Mouse (Mus musculus): ENCODE results near the gene Lmf2. TPM values are rescaled to one million over a fixed set of nuclear protein-coding genes. Genes with fewer than 3 reads are reported as not detected.

The Lmf2 gene
- total RNA-seq, 2 experiments from 2014 or later: 21.0 to 21.8 TPM

- intact Hi-C loops (cut with DNase I): loop anchor here (2.0 kb wide), 1 partner anchor 19 kb away; the partner anchor contains the start of genes Lmf2 and Ncaph2
- DNase-seq (ENCODE audit: low spot score in 2 of 2): peak; percentile 93
These were observed 18.3 kb upstream of the Lmf2 start, which contains the start of gene Sco2 for GRCm38 (mm10) chr15:89373762-89374248. Gene Sco2 (minus strand): TSS chr15:89373846.

- peak; percentile 81 to 83 for DNase-seq (ENCODE audit: low spot score in 2 of 2)
- intact Hi-C loops (cut with DNase I): loop anchor here (2.0 kb wide), 1 partner anchor 18 kb away; the partner anchor contains the start of genes Lmf2 and Ncaph2
These were observed 17.7 kb upstream of the Lmf2 start for GRCm38 (mm10) chr15:89373027-89373761.

GRCm38 (mm10) chr15:89372536-89372935 is 17.1 kb upstream of the Lmf2 start:
- intact Hi-C loops (cut with DNase I): loop anchor here (2.0 kb wide), 1 partner anchor 18 kb away; the partner anchor contains the start of genes Lmf2 and Ncaph2
- no peak for DNase-seq (ENCODE audit: low spot score in 2 of 2)

DNA sequence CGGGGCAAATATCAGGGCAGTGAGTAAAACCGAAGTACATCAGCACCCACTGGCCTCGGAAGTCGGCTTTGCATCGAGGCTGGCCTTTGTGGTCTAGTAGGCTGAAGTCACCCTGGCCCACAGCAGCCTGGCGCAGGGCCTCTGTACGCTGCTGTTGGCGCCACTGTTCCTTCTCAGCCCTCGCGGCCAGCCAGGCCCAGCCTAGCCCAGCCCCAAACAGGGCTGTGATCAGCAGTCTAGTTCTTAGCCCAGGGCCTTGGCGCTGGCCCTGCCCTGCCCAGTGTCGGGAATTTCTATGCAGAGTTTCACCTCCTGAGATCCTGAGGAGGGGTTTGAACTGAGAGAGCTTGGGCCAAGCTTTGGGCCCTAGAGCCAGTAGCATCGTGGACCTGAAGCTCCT is 16.6 kb upstream of the Lmf2 start:
- no peak for DNase-seq (ENCODE audit: low spot score in 2 of 2)
- intact Hi-C loops (cut with DNase I): loop anchor here (2.0 kb wide), 1 partner anchor 17 kb away; the partner anchor contains the start of genes Lmf2 and Ncaph2

- intact Hi-C loops (cut with DNase I): no loop called here
- no peak for DNase-seq (ENCODE audit: low spot score in 2 of 2)
These were observed 9.7 kb upstream of the Lmf2 start for GRCm38 (mm10) chr15:89365141-89365551.

- intact Hi-C loops (cut with DNase I): no loop called here
- DNase-seq (ENCODE audit: low spot score in 2 of 2): no peak
These were observed 7.6 kb upstream of the Lmf2 start for GRCm38 (mm10) chr15:89363051-89363450.

DNA sequence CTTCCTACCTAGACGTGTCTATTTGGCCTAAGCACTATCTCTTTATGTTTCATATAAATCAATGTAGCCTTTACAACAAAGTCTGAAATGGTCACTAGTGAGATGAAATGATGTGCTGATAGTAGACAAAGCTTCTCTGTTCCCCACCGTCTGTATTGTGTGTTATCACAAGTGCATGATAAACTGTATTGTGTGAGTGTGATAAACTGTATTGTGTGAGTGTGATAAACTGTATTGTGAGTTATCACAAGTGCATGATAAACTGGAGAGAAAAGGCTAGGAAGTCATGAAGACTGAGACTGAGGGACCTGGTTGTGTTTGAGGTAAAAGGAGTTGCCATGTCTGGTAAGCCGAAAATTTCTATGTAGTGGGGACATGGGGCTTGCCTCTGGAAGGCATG is 3.3 kb upstream of the Lmf2 start:
- intact Hi-C loops (cut with DNase I): loop anchor here (5.0 kb wide), 1 partner anchor 236 kb away; the partner anchor contains the start of gene Tubgcp6
- no peak for DNase-seq (ENCODE audit: low spot score in 2 of 2)

- peak; percentile 60 to 67 for DNase-seq (ENCODE audit: low spot score in 2 of 2)
- intact Hi-C loops (cut with DNase I): loop anchor here (5.0 kb wide), 1 partner anchor 234 kb away; the partner anchor contains the start of gene Tubgcp6
These were observed 913 bp upstream of the Lmf2 start for GRCm38 (mm10) chr15:89356372-89356771.

- no peak for DNase-seq (ENCODE audit: low spot score in 2 of 2)
- intact Hi-C loops (cut with DNase I): loop anchor here (2.0 kb wide), 2 partner anchors 18 to 40 kb away; partner anchors contain the start of genes Sbf1 and Sco2
These were observed 1.0 kb downstream of the Lmf2 start for GRCm38 (mm10) chr15:89354455-89354854.

- intact Hi-C loops (cut with DNase I): loop anchor here (2.0 kb wide), 2 partner anchors 19 to 39 kb away; partner anchors contain the start of genes Sbf1 and Sco2
- no peak for DNase-seq (ENCODE audit: low spot score in 2 of 2)
These were observed 1.6 kb downstream of the Lmf2 start for GRCm38 (mm10) chr15:89353837-89354236.

DNA sequence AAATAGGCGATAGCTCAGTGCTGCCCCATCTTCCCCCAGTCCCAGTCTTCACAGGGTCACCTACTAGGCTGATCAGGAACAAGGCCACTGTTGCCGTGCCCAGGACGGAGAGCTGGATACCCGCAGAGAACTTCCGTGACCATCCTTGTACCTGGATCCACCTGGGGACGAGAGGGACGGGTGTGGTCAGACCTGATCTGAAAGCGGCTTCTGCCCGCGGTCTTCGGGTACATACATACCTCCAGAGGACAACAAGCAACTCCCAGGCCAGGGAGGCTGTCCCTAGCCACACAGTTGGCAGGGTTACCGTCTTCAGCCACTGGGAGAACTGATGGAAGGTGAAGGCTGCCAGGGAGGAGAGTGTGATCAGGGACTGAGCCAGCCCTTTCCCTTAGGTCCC is 2.7 kb downstream of the Lmf2 start:
- intact Hi-C loops (cut with DNase I): no loop called here

GRCm38 (mm10) chr15:89352054-89352453 is 3.4 kb downstream of the Lmf2 start:
- intact Hi-C loops (cut with DNase I): no loop called here
- no peak for DNase-seq (ENCODE audit: low spot score in 2 of 2)

More for the DNA sequence above, 2.7 kb downstream of the Lmf2 start:
- DNase-seq (ENCODE audit: low spot score in 2 of 2): no peak

DNA sequence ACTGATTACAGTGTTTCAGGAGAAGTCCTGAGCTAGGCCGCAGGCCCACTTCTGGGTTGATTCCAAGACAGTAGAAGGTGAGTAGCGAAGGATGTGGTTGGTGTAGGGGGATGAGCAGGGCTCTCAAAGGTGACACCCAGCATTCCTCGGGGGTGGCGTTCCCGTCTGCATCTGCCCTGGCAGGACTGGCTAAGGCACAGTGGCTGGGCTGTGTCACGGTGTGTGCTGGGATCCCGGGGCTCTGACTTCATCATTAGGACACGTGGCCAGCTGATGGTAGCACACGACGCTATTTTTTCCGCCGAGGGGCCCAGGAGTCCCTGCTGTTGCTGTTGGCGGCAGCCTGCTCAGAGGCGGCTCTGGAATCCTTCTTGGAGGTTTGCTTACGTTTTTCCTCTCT is 4.2 kb downstream of the Lmf2 start:
- no peak for DNase-seq (ENCODE audit: low spot score in 2 of 2)
- intact Hi-C loops (cut with DNase I): no loop called here

DNA sequence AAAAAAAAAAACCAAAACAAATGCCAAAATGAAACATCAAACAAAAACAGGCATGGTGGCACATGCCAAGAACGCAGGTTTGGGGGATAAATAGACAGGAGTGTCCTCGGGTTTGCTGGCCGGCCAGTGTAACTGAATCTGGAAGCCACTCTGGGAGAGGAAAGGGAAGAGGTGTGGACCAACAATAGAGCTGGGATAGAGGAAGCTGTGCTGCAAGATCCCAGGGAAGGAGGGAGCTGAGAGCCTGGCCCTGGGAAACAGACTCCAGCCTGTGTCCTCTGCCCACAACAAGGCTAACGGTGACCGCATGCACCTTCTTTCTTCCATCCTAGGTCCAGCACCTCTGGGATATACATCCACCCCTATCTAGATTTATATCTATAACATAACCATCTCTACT is 5.0 kb downstream of the Lmf2 start:
- intact Hi-C loops (cut with DNase I): no loop called here
- DNase-seq (ENCODE audit: low spot score in 2 of 2): no peak

GRCm38 (mm10) chr15:89343325-89343724 is 12.1 kb downstream of the Lmf2 start:
- no peak for DNase-seq (ENCODE audit: low spot score in 2 of 2)
- intact Hi-C loops (cut with DNase I): no loop called here

DNA sequence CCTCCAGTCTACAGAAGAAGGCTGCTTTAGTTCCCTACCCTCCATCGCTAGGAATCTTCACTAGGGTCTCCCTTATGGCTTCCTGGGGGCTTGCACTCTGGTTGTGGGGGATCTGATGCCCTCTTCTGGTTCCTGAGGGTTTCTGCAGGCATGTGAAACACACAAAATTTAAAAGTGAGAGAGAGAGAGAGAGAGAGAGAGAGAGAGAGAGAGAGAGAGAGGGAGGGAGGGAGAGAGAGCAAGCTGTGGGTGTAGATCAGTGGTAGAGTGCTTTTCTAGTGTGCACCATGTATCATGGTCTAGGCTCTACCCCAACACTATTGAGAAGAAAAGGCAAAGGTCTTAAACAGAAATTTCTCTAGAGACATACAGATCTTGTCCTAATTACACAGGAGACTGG is 13.8 kb downstream of the Lmf2 start:
- intact Hi-C loops (cut with DNase I): no loop called here
- DNase-seq (ENCODE audit: low spot score in 2 of 2): no peak

GRCm38 (mm10) chr15:89340136-89340535 is 15.3 kb downstream of the Lmf2 start:
- DNase-seq (ENCODE audit: low spot score in 2 of 2): no peak
- intact Hi-C loops (cut with DNase I): no loop called here

GRCm38 (mm10) chr15:89339696-89340095 is 15.8 kb downstream of the Lmf2 start:
- DNase-seq (ENCODE audit: low spot score in 2 of 2): no peak
- intact Hi-C loops (cut with DNase I): no loop called here

GRCm38 (mm10) chr15:89336422-89336821 is 19.0 kb downstream of the Lmf2 start:
- intact Hi-C loops (cut with DNase I): no loop called here
- DNase-seq (ENCODE audit: low spot score in 2 of 2): no peak

DNA sequence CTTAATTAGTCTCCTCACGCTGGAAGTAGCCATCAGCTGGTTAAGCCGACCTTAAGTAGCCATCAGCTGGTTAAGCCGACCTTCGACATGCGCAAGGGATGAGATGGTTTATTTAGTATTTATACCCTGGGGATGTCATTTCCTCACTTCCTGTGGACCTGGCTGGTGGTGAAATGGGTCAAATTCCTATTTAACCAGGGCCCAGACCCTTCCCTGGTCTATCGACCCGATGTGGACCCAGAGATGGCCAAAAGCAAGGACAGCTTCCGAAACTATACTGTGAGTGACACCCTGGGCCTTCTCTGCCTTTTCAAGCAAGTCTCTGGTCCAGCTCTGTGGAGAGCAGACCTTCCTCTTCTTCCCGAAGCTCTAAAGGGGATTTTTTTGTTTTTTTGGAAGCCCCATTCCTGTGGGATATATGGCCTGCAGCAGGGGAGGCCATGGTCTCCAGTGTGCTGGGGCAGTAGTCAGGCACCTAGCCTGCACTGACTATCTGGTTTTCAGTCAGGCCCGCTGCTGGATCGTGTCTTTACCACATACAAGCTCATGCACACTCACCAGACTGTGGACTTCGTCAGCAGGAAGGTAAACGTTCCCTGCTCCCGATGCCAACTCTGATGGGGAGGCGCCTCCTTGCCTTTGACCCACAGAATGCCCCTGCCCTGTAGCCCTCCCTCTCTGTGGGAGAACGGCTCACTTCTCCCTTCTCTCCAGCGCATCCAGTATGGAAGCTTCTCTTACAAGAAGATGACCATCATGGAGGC is 20.5 kb downstream of the Lmf2 start:
- intact Hi-C loops (cut with DNase I): no loop called here
- no peak for DNase-seq (ENCODE audit: low spot score in 2 of 2)

Measured in left cerebral cortex, postnatal 25 days (tissue).